Mouse (Mus musculus): ENCODE results near the gene Stk10. TPM values are rescaled to one million over a fixed set of nuclear protein-coding genes. Genes with fewer than 3 reads are reported as not detected.
A peak's percentile ranks its signal among the peaks of the same experiment; 100 is the strongest.

Gene Stk10
- total and polyA plus RNA-seq, 3 experiments: 8.4 to 10.1 (median 9.2) TPM

- peak; percentile 68 to 76 for DNase-seq
- TF ChIP-seq POLR2A (IDR thresholded peaks at IDR 0.05; ENCODE audit: insufficient read depth, low read depth, low read length) (no peak), EP300 (IDR thresholded peaks at IDR 0.05; ENCODE audit: insufficient read depth, low read depth, low read length) (peak; percentile 62; the same call in 1 of the 2 replicates), CTCF (IDR thresholded peaks at IDR 0.05) (peak; percentile 90)
- no peak overlapping the region for H3K27ac ChIP-seq
- intact Hi-C loops (cut with DNase I): loop anchor here (1.0 to 10.0 kb wide), 3 partner anchors 84 to 522 kb away; partner anchors contain the start of gene Fgf18
- 58% methylated on average over 1 of the region's 1 CpGs for WGBS
- no peaks in the 10 kb centered on the region for H3K36me3 ChIP-seq (ENCODE audit: control insufficient read depth, insufficient read depth, low read length)
- peaks cover 2% of the 10 kb centered on the region; the same call in 1 of the 2 replicates for H3K4me1 ChIP-seq (ENCODE audit: control insufficient read depth, insufficient read depth, low read length)
- H3K79me2 ChIP-seq (replicated peaks; ENCODE audit: control insufficient read depth, insufficient read depth, low read length): no peaks in the 10 kb centered on the region
- no peak overlapping the region for H3K9ac ChIP-seq (ENCODE audit: low read depth, low read length)
- no peak overlapping the region for H3K4me3 ChIP-seq
- no peaks in the 10 kb centered on the region for H3K27me3 ChIP-seq (ENCODE audit: control insufficient read depth, insufficient read depth, low read length)
Observed at GRCm38 (mm10) chr11:32625677-32626076, 92.6 kb downstream of the Stk10 start.

- no peak overlapping the region for H3K9ac ChIP-seq (ENCODE audit: low read depth, low read length)
- 81% methylated on average over 6 of the region's 6 CpGs for WGBS
- intact Hi-C loops (cut with DNase I): loop anchor here (5.0 to 10.0 kb wide), 2 partner anchors 319 to 521 kb away; partner anchors contain the start of gene Fgf18
- no peak for TF ChIP-seq CTCF (IDR thresholded peaks at IDR 0.05)
- TF ChIP-seq EP300 (IDR thresholded peaks at IDR 0.05; ENCODE audit: insufficient read depth, low read depth, low read length): no peak
- TF ChIP-seq POLR2A (IDR thresholded peaks at IDR 0.05; ENCODE audit: insufficient read depth, low read depth, low read length): no peak
- no peaks in the 10 kb centered on the region for H3K79me2 ChIP-seq (replicated peaks; ENCODE audit: control insufficient read depth, insufficient read depth, low read length)
- no peak overlapping the region for H3K4me3 ChIP-seq
- H3K27ac ChIP-seq: no peak overlapping the region
- DNase-seq: no peak
- H3K27me3 ChIP-seq (ENCODE audit: control insufficient read depth, insufficient read depth, low read length): no peaks in the 10 kb centered on the region
- no peaks in the 10 kb centered on the region for H3K36me3 ChIP-seq (ENCODE audit: control insufficient read depth, insufficient read depth, low read length)
- peaks cover 2% of the 10 kb centered on the region; the same call in 1 of the 2 replicates for H3K4me1 ChIP-seq (ENCODE audit: control insufficient read depth, insufficient read depth, low read length)
Observed at GRCm38 (mm10) chr11:32626079-32626478, 93.0 kb downstream of the Stk10 start.

- no peak for TF ChIP-seq EP300 (IDR thresholded peaks at IDR 0.05; ENCODE audit: insufficient read depth, low read depth, low read length)
- TF ChIP-seq POLR2A (IDR thresholded peaks at IDR 0.05; ENCODE audit: insufficient read depth, low read depth, low read length): no peak
- TF ChIP-seq CTCF (IDR thresholded peaks at IDR 0.05): no peak
- H3K4me1 ChIP-seq (ENCODE audit: control insufficient read depth, insufficient read depth, low read length): no peaks in the 10 kb centered on the region; the same call in 1 of the 2 replicates
- no peak for DNase-seq
- no peaks in the 10 kb centered on the region for H3K36me3 ChIP-seq (ENCODE audit: control insufficient read depth, insufficient read depth, low read length)
- intact Hi-C loops (cut with DNase I): loop anchor here (5.0 to 10.0 kb wide), 2 partner anchors 317 to 519 kb away; partner anchors contain the start of gene Fgf18
- WGBS: 85% methylated on average over 6 of the region's 6 CpGs
- H3K4me3 ChIP-seq: no peak overlapping the region
- H3K9ac ChIP-seq (ENCODE audit: low read depth, low read length): no peak overlapping the region
- no peaks in the 10 kb centered on the region for H3K27me3 ChIP-seq (ENCODE audit: control insufficient read depth, insufficient read depth, low read length)
- no peaks in the 10 kb centered on the region for H3K79me2 ChIP-seq (replicated peaks; ENCODE audit: control insufficient read depth, insufficient read depth, low read length)
- H3K27ac ChIP-seq: no peak overlapping the region
Observed at GRCm38 (mm10) chr11:32627900-32628299, 94.8 kb downstream of the Stk10 start.

- DNase-seq: no peak
- H3K27ac ChIP-seq: no peak overlapping the region
- H3K36me3 ChIP-seq (ENCODE audit: control insufficient read depth, insufficient read depth, low read length): no peaks in the 10 kb centered on the region
- H3K9ac ChIP-seq (ENCODE audit: low read depth, low read length): no peak overlapping the region
- intact Hi-C loops (cut with DNase I): loop anchor here (5.0 to 10.0 kb wide), 2 partner anchors 315 to 518 kb away; partner anchors contain the start of gene Fgf18
- H3K79me2 ChIP-seq (replicated peaks; ENCODE audit: control insufficient read depth, insufficient read depth, low read length): no peaks in the 10 kb centered on the region
- WGBS: 83% methylated on average over 4 of the region's 4 CpGs
- no peaks in the 10 kb centered on the region for H3K27me3 ChIP-seq (ENCODE audit: control insufficient read depth, insufficient read depth, low read length)
- H3K4me3 ChIP-seq: no peak overlapping the region
- no peaks in the 10 kb centered on the region; the same call in 1 of the 2 replicates for H3K4me1 ChIP-seq (ENCODE audit: control insufficient read depth, insufficient read depth, low read length)
- no peak for TF ChIP-seq POLR2A (IDR thresholded peaks at IDR 0.05; ENCODE audit: insufficient read depth, low read depth, low read length)
- no peak for TF ChIP-seq EP300 (IDR thresholded peaks at IDR 0.05; ENCODE audit: insufficient read depth, low read depth, low read length)
- no peak for TF ChIP-seq CTCF (IDR thresholded peaks at IDR 0.05)
Observed at GRCm38 (mm10) chr11:32629713-32630211, 96.7 kb downstream of the Stk10 start.

- intact Hi-C loops (cut with DNase I): no loop called here
- Histone ChIP-seq H3K4me3 (no peak overlapping the region), H3K4me1 (ENCODE audit: control insufficient read depth, insufficient read depth, low read length) (peaks cover 4% of the 10 kb centered on the region), H3K27ac (no peak overlapping the region), H3K36me3 (ENCODE audit: control insufficient read depth, insufficient read depth, low read length) (no peaks in the 10 kb centered on the region), H3K27me3 (ENCODE audit: control insufficient read depth, insufficient read depth, low read length) (no peaks in the 10 kb centered on the region), H3K79me2 (replicated peaks; ENCODE audit: control insufficient read depth, insufficient read depth, low read length) (no peaks in the 10 kb centered on the region), H3K9ac (ENCODE audit: low read depth, low read length) (no peak overlapping the region)
- no peak for DNase-seq
- TF ChIP-seq POLR2A (IDR thresholded peaks at IDR 0.05; ENCODE audit: insufficient read depth, low read depth, low read length): no peak
- no peak for TF ChIP-seq EP300 (IDR thresholded peaks at IDR 0.05; ENCODE audit: insufficient read depth, low read depth, low read length)
- no peak for TF ChIP-seq CTCF (IDR thresholded peaks at IDR 0.05)
- WGBS: 83% methylated on average over 5 of the region's 5 CpGs
Observed at GRCm38 (mm10) chr11:32632671-32633070, 99.6 kb downstream of the Stk10 start.

GRCm38 (mm10) chr11:32633542-32633941, 100.4 kb downstream of the Stk10 start:
- DNase-seq: no peak
- H3K4me3 ChIP-seq: no peak overlapping the region
- no peaks in the 10 kb centered on the region for H3K79me2 ChIP-seq (replicated peaks; ENCODE audit: control insufficient read depth, insufficient read depth, low read length)
- H3K4me1 ChIP-seq (ENCODE audit: control insufficient read depth, insufficient read depth, low read length): peaks cover 4% of the 10 kb centered on the region
- H3K36me3 ChIP-seq (ENCODE audit: control insufficient read depth, insufficient read depth, low read length): no peaks in the 10 kb centered on the region
- WGBS: 77% methylated on average over 3 of the region's 3 CpGs
- H3K27ac ChIP-seq: no peak overlapping the region
- TF ChIP-seq CTCF (IDR thresholded peaks at IDR 0.05) (peak; percentile 46), POLR2A (IDR thresholded peaks at IDR 0.05; ENCODE audit: insufficient read depth, low read depth, low read length) (no peak)
- no peaks in the 10 kb centered on the region for H3K27me3 ChIP-seq (ENCODE audit: control insufficient read depth, insufficient read depth, low read length)
- intact Hi-C loops (cut with DNase I): no loop called here
- no peak overlapping the region for H3K9ac ChIP-seq (ENCODE audit: low read depth, low read length)

Data from heart, adult 2 months (tissue).